Mouse (Mus musculus): ENCODE data around the gene Gsk3a. TPM values are rescaled to one million over a fixed set of nuclear protein-coding genes. Genes with fewer than 3 reads are reported as not detected.

Gene Gsk3a
- polyA plus RNA-seq, 1 experiment from 2014 or later: 16.1 TPM

DNA sequence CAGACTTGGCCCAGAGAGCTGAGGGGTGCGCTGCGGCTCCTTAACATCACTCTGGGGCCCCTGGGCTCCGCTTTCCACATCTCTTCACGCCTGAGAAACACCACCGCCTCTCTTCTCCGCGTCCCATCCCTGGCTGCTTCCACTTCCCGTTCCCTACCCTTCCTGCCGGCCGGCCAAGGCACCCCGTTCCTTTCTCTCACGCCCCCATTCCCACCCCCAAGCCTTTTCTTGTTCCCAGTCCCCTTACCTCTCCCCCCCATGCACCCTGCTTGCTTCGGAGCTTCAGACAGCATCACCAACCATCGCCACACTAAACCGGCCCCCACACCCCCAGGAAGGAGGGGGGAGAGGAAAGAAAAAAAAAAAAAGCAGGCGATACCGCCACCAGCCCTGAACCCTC lies 59.3 kb downstream of the Gsk3a start:
- H3K9me3 ChIP-seq (ENCODE audit: control insufficient read depth, low read length): no peaks in the 10 kb centered on the region
- WGBS: 3% methylated on average over 14 of the region's 17 CpGs
- peaks cover 22% of the 10 kb centered on the region for H3K27me3 ChIP-seq (ENCODE audit: control insufficient read depth, insufficient read depth, low read length)
- H3K36me3 ChIP-seq (ENCODE audit: control insufficient read depth, insufficient read depth, low read length): no peaks in the 10 kb centered on the region
- H3K4me1 ChIP-seq (replicated peaks; ENCODE audit: control insufficient read depth, insufficient read depth, low read length): peaks cover 8% of the 10 kb centered on the region; the same call in 1 of the 2 replicates
- ATAC-seq (ENCODE audit: low FRiP score) (no peak), DNase-seq (ENCODE audit: low spot score) (peak; percentile 35)
- peak overlapping the region; percentile 58 for H3K4me2 ChIP-seq (replicated peaks; ENCODE audit: low read depth, low read length)
- peak overlapping the region; percentile 82 for H3K27ac ChIP-seq (ENCODE audit: low read depth, low read length)
- peak overlapping the region; percentile 72 for H3K9ac ChIP-seq (ENCODE audit: low read depth, low read length)
- H3K4me3 ChIP-seq (ENCODE audit: low read depth, low read length): peak overlapping the region; percentile 41

Other genes with a start within 250 kb of the Gsk3a start
- gene Atp1a3, start 231.9 kb downstream of the Gsk3a start, polyA plus RNA-seq (2014; fragmentation: Nextera tagmentation; extraction: Ambion mirVana): 40.1 and 48.8 TPM in 2 replicates
- gene Grik5, start 165.5 kb downstream of the Gsk3a start, polyA plus RNA-seq (2014; fragmentation: Nextera tagmentation; extraction: Ambion mirVana): 8.9 and 14.4 TPM in 2 replicates
- gene Zfp574, start 165.3 kb downstream of the Gsk3a start, polyA plus RNA-seq (2014; fragmentation: Nextera tagmentation; extraction: Ambion mirVana): 17.9 and 19.9 TPM in 2 replicates
- gene Pou2f2, start 58.1 kb downstream of the Gsk3a start, polyA plus RNA-seq (2014; fragmentation: Nextera tagmentation; extraction: Ambion mirVana): 40.1 and 51.9 TPM in 2 replicates
- 7.3 and 8.5 TPM in 2 replicates for gene Dedd2, start 17.2 kb downstream of the Gsk3a start, polyA plus RNA-seq (2014; fragmentation: Nextera tagmentation; extraction: Ambion mirVana)
- gene Zfp526, start 16.4 kb downstream of the Gsk3a start, polyA plus RNA-seq (2014; fragmentation: Nextera tagmentation; extraction: Ambion mirVana): 2.9 and 3.9 TPM in 2 replicates
- 12.8 and 14.2 TPM in 2 replicates for gene Erf, start 12.9 kb upstream of the Gsk3a start, polyA plus RNA-seq (2014; fragmentation: Nextera tagmentation; extraction: Ambion mirVana)
- gene Cic, start 29.9 kb upstream of the Gsk3a start, polyA plus RNA-seq (2014; fragmentation: Nextera tagmentation; extraction: Ambion mirVana): 25.4 and 39.0 TPM in 2 replicates
- 335 and 344 TPM in 2 replicates for gene Pafah1b3, start 60.1 kb upstream of the Gsk3a start, polyA plus RNA-seq (2014; fragmentation: Nextera tagmentation; extraction: Ambion mirVana)
- gene Prr19, start 63.6 kb upstream of the Gsk3a start, polyA plus RNA-seq (2014; fragmentation: Nextera tagmentation; extraction: Ambion mirVana): 0.86 and 1.3 TPM in 2 replicates
- gene Tmem145, start 68.3 kb upstream of the Gsk3a start, polyA plus RNA-seq (2014; fragmentation: Nextera tagmentation; extraction: Ambion mirVana): 9.9 and 10.6 TPM in 2 replicates
- 10.9 and 11.3 TPM in 2 replicates for gene Megf8, start 79.3 kb upstream of the Gsk3a start, polyA plus RNA-seq (2014; fragmentation: Nextera tagmentation; extraction: Ambion mirVana)
- gene Cnfn, start 131.9 kb upstream of the Gsk3a start, polyA plus RNA-seq (2014; fragmentation: Nextera tagmentation; extraction: Ambion mirVana): not detected in 2 replicates
- 2.6 and 3.3 TPM in 2 replicates for gene Lipe, start 160.9 kb upstream of the Gsk3a start, polyA plus RNA-seq (2014; fragmentation: Nextera tagmentation; extraction: Ambion mirVana)
- 0.28 TPM in 1 of 2 replicates, not detected in the other for gene Cxcl17, start 175.0 kb upstream of the Gsk3a start, polyA plus RNA-seq (2014; fragmentation: Nextera tagmentation; extraction: Ambion mirVana)
- 0.74 and 1.4 TPM in 2 replicates for gene Ceacam1, start 239.8 kb upstream of the Gsk3a start, polyA plus RNA-seq (2014; fragmentation: Nextera tagmentation; extraction: Ambion mirVana)

Measured in hindbrain, embryonic 11.5 days (tissue).